Mouse (Mus musculus) limb, embryonic 12.5 days (tissue): ENCODE results near the gene Magi3. TPM values are rescaled to one million over a fixed set of nuclear protein-coding genes. Genes with fewer than 3 reads are reported as not detected.

Experiments used
- ATAC-seq: fragments of 200-750 bp; cut with Nextera tagmentation; 2 replicates; pipeline ENCODE4 v1.8.0; 2017; ENCODE audit warnings: low read depth, moderate TSS enrichment; ENCODE audit not compliant: insufficient number of reproducible peaks, insufficient read depth, low FRiP score, low TSS enrichment
- H3K27ac ChIP-seq: fragments of 300-500 bp; sonication (generic); 2 replicates; pipeline ENCODE4 v1.5.1; 2016; ENCODE audit warnings: mild to moderate bottlenecking, moderate library complexity
- H3K27me3 ChIP-seq: fragments of 300-500 bp; sonication (generic); 2 replicates; pipeline ENCODE4 v1.6.1; 2016; ENCODE audit warnings: mild to moderate bottlenecking, moderate library complexity
- H3K36me3 ChIP-seq: fragments of 300-500 bp; sonication (generic); 2 replicates; pipeline ENCODE4 v1.6.1; 2016; ENCODE audit warnings: mild to moderate bottlenecking, moderate library complexity
- H3K4me1 ChIP-seq: fragments of 300-500 bp; sonication (generic); replicated peaks from 2 replicates; pipeline ENCODE4 v1.6.1; 2016
- H3K4me2 ChIP-seq: fragments of 300-500 bp; sonication (generic); 2 replicates; pipeline ENCODE4 v1.6.1; 2016; ENCODE audit warnings: mild to moderate bottlenecking, moderate library complexity
- H3K4me3 ChIP-seq: fragments of 300-500 bp; sonication (generic); replicated peaks from 2 replicates; pipeline ENCODE4 v1.5.1; 2016; ENCODE audit warnings: mild to moderate bottlenecking
- H3K9ac ChIP-seq: fragments of 300-500 bp; sonication (generic); replicated peaks from 2 replicates; pipeline ENCODE4 v1.6.1; 2016; ENCODE audit warnings: mild to moderate bottlenecking, moderate library complexity
- H3K9me3 ChIP-seq: fragments of 300-500 bp; sonication (generic); 2 replicates; pipeline ENCODE4 v1.6.1; 2016; ENCODE audit warnings: mild to moderate bottlenecking, moderate library complexity
- whole genome bisulfite sequencing: fragments of 180-500 bp; shearing (Covaris S2); methylation state at CpG from one replicate; pipeline ENCODE4 v1.1.7; 2016; 5-methylcytosine and 5-hydroxymethylcytosine counted together
- polyA plus RNA-seq: library from polyadenylated mRNA; unstranded; fragments of >200 nt; fragmentation: Nextera tagmentation; extraction: Ambion mirVana; gene quantifications from 2 replicates; pipeline ENCODE4 v1.2.1, GENCODE M21; 2016

The Magi3 gene
- polyA plus RNA-seq, 1 experiment from 2014 or later: 4.5 TPM

GRCm38 (mm10) chr3:104104942-104105341 lies 115.2 kb downstream of the Magi3 start:
- no peaks in the 10 kb centered on the region for H3K4me1 ChIP-seq
- no peak overlapping the region for H3K27ac ChIP-seq
- H3K4me3 ChIP-seq: no peak overlapping the region
- H3K9ac ChIP-seq: no peak overlapping the region
- no peaks in the 10 kb centered on the region for H3K27me3 ChIP-seq
- ATAC-seq: no peak
- no peaks in the 10 kb centered on the region for H3K9me3 ChIP-seq
- WGBS: 61% methylated on average over 1 of the region's 1 CpGs
- no peak overlapping the region for H3K4me2 ChIP-seq
- H3K36me3 ChIP-seq: no peaks in the 10 kb centered on the region

- H3K27ac ChIP-seq: no peak overlapping the region
- H3K4me1 ChIP-seq: no peaks in the 10 kb centered on the region
- no peaks in the 10 kb centered on the region for H3K27me3 ChIP-seq
- H3K4me3 ChIP-seq: no peak overlapping the region
- WGBS: 73% methylated on average over 3 of the region's 3 CpGs
- H3K36me3 ChIP-seq: no peaks in the 10 kb centered on the region
- H3K9me3 ChIP-seq: no peaks in the 10 kb centered on the region
- ATAC-seq: no peak
- no peak overlapping the region for H3K9ac ChIP-seq
- no peak overlapping the region for H3K4me2 ChIP-seq
These were observed 118.5 kb downstream of the Magi3 start for GRCm38 (mm10) chr3:104101721-104102120.

- Histone ChIP-seq H3K9me3 (no peaks in the 10 kb centered on the region), H3K4me2 (no peak overlapping the region), H3K4me1 (no peaks in the 10 kb centered on the region), H3K4me3 (no peak overlapping the region), H3K27ac (no peak overlapping the region), H3K36me3 (no peaks in the 10 kb centered on the region), H3K27me3 (no peaks in the 10 kb centered on the region), H3K9ac (no peak overlapping the region)
- no peak for ATAC-seq
These were observed 118.9 kb downstream of the Magi3 start for GRCm38 (mm10) chr3:104101249-104101648.

GRCm38 (mm10) chr3:104095936-104096335 lies 124.2 kb downstream of the Magi3 start:
- no peaks in the 10 kb centered on the region for H3K9me3 ChIP-seq
- no peak overlapping the region for H3K4me2 ChIP-seq
- no peak overlapping the region for H3K4me3 ChIP-seq
- H3K36me3 ChIP-seq: no peaks in the 10 kb centered on the region; the same call in 1 of the 2 replicates
- no peak for ATAC-seq
- H3K4me1 ChIP-seq: no peaks in the 10 kb centered on the region
- no peaks in the 10 kb centered on the region for H3K27me3 ChIP-seq
- H3K9ac ChIP-seq: no peak overlapping the region
- no peak overlapping the region for H3K27ac ChIP-seq
- WGBS: 72% methylated on average over 3 of the region's 3 CpGs

GRCm38 (mm10) chr3:104094646-104095045 lies 125.5 kb downstream of the Magi3 start:
- no peaks in the 10 kb centered on the region for H3K27me3 ChIP-seq
- no peaks in the 10 kb centered on the region; the same call in 1 of the 2 replicates for H3K36me3 ChIP-seq
- no peak overlapping the region for H3K27ac ChIP-seq
- no peak overlapping the region for H3K4me3 ChIP-seq
- WGBS: 78% methylated on average over 1 of the region's 1 CpGs
- H3K4me1 ChIP-seq: no peaks in the 10 kb centered on the region
- H3K9me3 ChIP-seq: no peaks in the 10 kb centered on the region
- H3K9ac ChIP-seq: no peak overlapping the region
- no peak for ATAC-seq
- no peak overlapping the region for H3K4me2 ChIP-seq

GRCm38 (mm10) chr3:104092759-104093158 lies 127.4 kb downstream of the Magi3 start:
- Histone ChIP-seq H3K9me3 (no peaks in the 10 kb centered on the region), H3K27ac (no peak overlapping the region), H3K36me3 (no peaks in the 10 kb centered on the region; the same call in 1 of the 2 replicates), H3K4me2 (no peak overlapping the region), H3K4me1 (no peaks in the 10 kb centered on the region), H3K4me3 (no peak overlapping the region), H3K27me3 (no peaks in the 10 kb centered on the region), H3K9ac (no peak overlapping the region)
- ATAC-seq: no peak
- WGBS: 88% methylated on average over 5 of the region's 5 CpGs

GRCm38 (mm10) chr3:104082031-104082430 lies 138.1 kb downstream of the Magi3 start:
- Histone ChIP-seq H3K9ac (no peak overlapping the region), H3K36me3 (no peaks in the 10 kb centered on the region), H3K27ac (no peak overlapping the region), H3K4me2 (no peak overlapping the region), H3K27me3 (no peaks in the 10 kb centered on the region), H3K4me3 (no peak overlapping the region), H3K4me1 (no peaks in the 10 kb centered on the region), H3K9me3 (no peaks in the 10 kb centered on the region)
- no peak for ATAC-seq
- WGBS: 76% methylated on average over 1 of the region's 1 CpGs

- no peak overlapping the region for H3K9ac ChIP-seq
- H3K27ac ChIP-seq: no peak overlapping the region
- H3K4me2 ChIP-seq: no peak overlapping the region
- H3K9me3 ChIP-seq: no peaks in the 10 kb centered on the region
- H3K27me3 ChIP-seq: no peaks in the 10 kb centered on the region
- no peak for ATAC-seq
- H3K4me1 ChIP-seq: no peaks in the 10 kb centered on the region
- H3K36me3 ChIP-seq: no peaks in the 10 kb centered on the region
- H3K4me3 ChIP-seq: no peak overlapping the region
These were observed 141.4 kb downstream of the Magi3 start for GRCm38 (mm10) chr3:104078725-104079124.

GRCm38 (mm10) chr3:104069395-104069794 lies 150.8 kb downstream of the Magi3 start:
- no peak for ATAC-seq
- H3K36me3 ChIP-seq: no peaks in the 10 kb centered on the region
- no peak overlapping the region for H3K4me2 ChIP-seq
- H3K27ac ChIP-seq: no peak overlapping the region
- H3K9me3 ChIP-seq: no peaks in the 10 kb centered on the region
- H3K9ac ChIP-seq: no peak overlapping the region
- no peaks in the 10 kb centered on the region for H3K4me1 ChIP-seq
- H3K27me3 ChIP-seq: no peaks in the 10 kb centered on the region
- H3K4me3 ChIP-seq: no peak overlapping the region

- H3K9me3 ChIP-seq: no peaks in the 10 kb centered on the region
- H3K27me3 ChIP-seq: no peaks in the 10 kb centered on the region
- no peak overlapping the region for H3K4me3 ChIP-seq
- H3K27ac ChIP-seq: no peak overlapping the region
- ATAC-seq: no peak
- H3K4me2 ChIP-seq: no peak overlapping the region
- H3K9ac ChIP-seq: no peak overlapping the region
- 78% methylated on average over 6 of the region's 6 CpGs for WGBS
- no peaks in the 10 kb centered on the region for H3K36me3 ChIP-seq
- no peaks in the 10 kb centered on the region for H3K4me1 ChIP-seq
These were observed 161.1 kb downstream of the Magi3 start for GRCm38 (mm10) chr3:104059001-104059622.

GRCm38 (mm10) chr3:104032747-104033146 lies 187.4 kb downstream of the Magi3 start:
- Histone ChIP-seq H3K36me3 (no peaks in the 10 kb centered on the region), H3K4me1 (no peaks in the 10 kb centered on the region), H3K9ac (no peak overlapping the region), H3K9me3 (no peaks in the 10 kb centered on the region), H3K27ac (no peak overlapping the region), H3K4me2 (no peak overlapping the region), H3K4me3 (no peak overlapping the region), H3K27me3 (no peaks in the 10 kb centered on the region)
- WGBS: 98% methylated on average over 1 of the region's 1 CpGs
- ATAC-seq: no peak

GRCm38 (mm10) chr3:104032086-104032485 lies 188.1 kb downstream of the Magi3 start:
- Histone ChIP-seq H3K4me3 (no peak overlapping the region), H3K27me3 (no peaks in the 10 kb centered on the region), H3K36me3 (no peaks in the 10 kb centered on the region), H3K9me3 (no peaks in the 10 kb centered on the region), H3K27ac (no peak overlapping the region), H3K4me2 (no peak overlapping the region), H3K4me1 (no peaks in the 10 kb centered on the region), H3K9ac (no peak overlapping the region)
- ATAC-seq: no peak
- 94% methylated on average over 1 of the region's 1 CpGs for WGBS
